Mouse (Mus musculus) ES-CJ7 (cell line): ENCODE data around the gene Gnl2.

Experiments
- DNase-seq: peaks from one replicate; pipeline ENCODE4 v3.0.0; 2011; ENCODE audit warnings: low read depth, low spot score

Gene Gnl2

DNA sequence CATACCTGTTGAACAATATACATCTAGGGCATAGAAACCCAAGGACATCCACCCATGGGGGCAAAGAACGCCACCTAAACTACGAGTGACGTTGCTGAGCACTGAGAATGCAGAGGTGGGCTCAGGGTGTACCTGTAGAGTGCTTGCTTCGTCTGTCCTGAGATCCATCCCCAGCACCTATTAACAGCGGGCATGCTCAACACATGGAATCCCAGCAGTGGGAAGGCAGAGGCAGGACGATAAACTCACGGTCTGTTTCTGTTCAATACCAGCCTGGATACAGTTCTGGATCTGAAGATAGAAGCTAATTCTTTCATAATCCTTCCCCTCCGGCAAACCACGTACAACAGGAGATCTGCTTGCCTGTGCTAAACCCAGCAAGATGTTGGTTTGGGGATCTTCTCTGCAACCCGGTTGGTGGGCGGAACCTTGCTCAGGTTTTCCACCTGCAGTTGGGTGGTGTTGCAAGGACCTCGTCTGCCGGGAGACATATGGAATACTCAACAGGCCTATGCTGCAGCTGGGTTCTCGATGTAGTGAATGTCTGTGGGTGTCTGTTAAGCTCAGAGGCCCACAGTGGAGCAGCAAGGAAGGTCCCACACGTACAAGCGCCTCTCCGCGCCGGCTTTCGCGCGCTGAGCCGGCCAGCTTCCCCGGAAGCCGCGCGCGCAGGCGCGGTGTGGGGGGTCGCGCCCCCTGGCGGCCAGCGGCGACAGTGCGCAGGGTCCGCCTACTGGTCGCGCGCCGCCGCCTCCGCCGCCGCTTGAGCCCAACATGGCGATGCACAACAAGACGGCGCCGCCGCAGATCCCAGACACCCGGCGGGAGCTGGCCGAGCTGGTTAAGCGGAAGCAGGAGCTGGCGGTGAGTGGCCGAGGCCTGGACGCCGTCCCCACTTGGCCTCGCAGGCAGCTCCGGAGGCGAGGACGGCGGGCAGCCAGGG, 68.3 kb downstream of the Gnl2 start, which contains the start of gene Meaf6:
Meaf6 (plus strand) TSS at position 732 of the 943 bp plus-strand sequence.
- peak; percentile 76 for DNase-seq

DNA sequence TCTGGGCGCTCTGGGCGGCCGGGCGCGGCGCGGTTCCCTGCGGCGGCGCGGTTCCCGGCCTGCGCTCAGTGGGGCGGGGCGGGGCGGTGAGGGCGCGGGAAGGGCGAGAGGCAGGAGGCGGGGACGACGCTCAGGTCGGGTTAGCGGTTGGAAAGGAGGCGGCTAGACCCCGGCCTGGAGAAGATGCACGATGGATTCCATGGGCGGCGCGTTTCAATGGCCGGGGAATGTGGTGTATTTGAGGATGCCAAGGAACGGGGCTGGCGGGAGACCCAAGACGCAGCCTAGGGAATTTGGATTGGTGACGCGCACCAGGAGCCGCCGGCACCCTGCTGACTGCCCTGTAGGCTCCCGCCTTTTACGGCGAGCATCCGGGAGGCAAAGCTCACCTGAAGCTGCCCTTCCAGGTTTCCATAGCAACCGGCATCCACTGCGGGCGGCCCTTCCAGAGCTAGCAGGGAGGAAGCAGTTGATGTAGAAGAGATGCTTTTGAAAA, 69.0 kb downstream of the Gnl2 start:
- peak; percentile 92 for DNase-seq

DNA sequence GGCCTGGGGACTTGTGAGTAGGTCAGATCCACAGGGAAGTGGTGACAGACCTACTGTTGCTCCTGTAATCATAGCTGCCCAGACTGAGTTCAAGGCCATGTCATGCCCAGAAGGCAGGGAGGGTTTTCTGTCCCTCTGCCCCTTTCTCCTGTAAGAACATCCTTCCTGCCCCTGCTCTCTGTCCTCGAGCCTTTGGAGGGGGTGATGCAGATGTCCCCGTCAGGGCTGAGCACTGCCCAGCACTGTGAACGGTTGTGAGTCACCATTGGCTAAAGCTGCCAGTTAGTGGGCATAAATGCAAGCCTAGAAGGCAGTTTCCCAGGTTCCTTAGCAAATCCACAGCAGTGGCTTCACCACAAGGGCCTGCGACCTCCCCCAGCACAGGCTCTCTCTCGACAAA, 76.6 kb downstream of the Gnl2 start:
- no peak for DNase-seq

DNA sequence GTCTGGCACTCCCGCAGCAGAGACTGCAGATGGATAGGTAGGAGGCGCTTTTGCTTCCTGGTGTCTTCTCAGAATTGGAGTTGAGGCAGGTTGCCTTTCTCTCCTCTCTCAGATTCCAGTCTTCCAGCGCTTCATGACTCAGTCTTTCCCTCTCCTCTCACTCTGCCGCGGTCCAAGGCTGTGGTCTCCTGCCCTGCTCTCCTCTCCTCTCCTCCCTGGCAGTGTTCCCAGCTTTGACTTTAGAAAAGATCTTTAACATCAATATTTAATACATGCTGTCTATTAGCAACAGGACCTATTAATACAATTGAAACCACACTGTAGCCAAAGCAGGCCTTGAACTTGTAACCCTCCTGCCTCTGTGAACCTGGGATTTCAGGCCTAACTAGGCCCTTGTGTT, 79.7 kb downstream of the Gnl2 start:
- no peak for DNase-seq

DNA sequence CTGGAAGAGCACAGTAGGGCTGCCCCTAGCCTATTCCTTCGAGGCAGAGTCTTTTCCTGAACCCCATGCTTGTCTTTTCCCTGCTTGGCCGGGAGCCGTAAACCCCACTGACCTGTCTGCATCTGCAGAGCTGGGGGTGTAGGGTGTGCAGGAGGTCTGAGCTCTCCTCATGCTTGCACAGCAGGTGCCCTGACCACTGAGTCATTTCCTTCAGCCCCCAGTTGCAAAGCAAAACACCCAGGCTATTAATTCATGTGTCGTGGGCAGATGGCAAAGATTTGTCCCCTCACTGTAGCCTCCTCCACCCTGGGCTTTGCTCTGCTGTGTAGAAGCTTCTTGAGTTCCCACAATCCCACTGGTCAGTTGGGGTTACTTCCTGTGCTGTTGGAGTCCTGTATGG, 81.0 kb downstream of the Gnl2 start:
- DNase-seq = no peak

- DNase-seq = peak; percentile 90
Measured at GRCm38 (mm10) chr4:125099458-125099857, 83.1 kb downstream of the Gnl2 start.

- DNase-seq = no peak
Measured at GRCm38 (mm10) chr4:125101334-125101733, 84.9 kb downstream of the Gnl2 start.
